Comparison of ENCODE assay signal across 10 mouse cellular contexts in the genomic region with DNA sequence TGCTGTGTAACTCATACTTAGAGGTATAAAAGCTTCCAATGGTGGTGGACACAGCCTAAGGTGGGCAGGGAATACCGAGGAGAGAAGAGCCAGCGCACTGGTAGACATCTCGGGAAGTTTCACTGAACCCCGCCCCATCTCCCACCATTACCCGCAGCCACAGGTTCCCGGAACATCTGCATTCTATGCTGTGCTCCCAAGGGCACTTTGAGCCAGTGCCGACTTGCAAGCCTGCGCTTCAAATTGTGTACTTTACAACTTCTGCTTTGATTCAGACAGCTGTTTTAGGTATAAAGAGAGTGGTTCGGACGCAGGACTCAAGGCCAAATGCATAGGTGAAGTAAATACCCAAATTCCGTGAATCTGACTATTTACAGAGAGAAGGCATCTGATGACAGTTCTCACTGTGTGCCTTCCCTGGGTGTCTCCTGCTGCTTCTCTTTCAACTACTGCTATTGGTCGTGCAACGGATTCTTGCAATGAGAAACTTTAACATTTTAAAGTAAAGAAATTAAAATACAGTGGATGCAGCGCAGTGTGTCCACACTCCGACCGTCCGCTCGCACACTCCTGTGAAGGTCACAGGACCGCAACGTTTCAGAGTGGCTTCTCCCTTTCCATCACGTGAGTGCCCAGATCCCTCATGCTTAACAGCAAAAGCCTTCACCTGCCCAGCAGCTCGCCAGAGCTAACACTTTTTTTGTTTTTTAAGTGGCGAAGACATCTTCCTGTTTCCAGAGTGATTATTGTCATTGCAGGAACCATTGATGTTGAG.
"Had no signal": no experiment of that assay in that cellular context is flagged by ENCODE, and none has a peak within 500 bp of the region (broad histone marks: within the 10 kb centered on the region; RNA-seq: fewer than 3 reads in every experiment).

No protein-coding gene starts in this region.

- H3K27me3 ChIP-seq: limb, embryonic 13.5 days; midbrain, embryonic 12.5 days; stomach, embryonic 15.5 days had no signal

- H3K4me1 ChIP-seq: limb, embryonic 13.5 days; midbrain, embryonic 12.5 days; stomach, embryonic 15.5 days had no signal

- H3K4me2 ChIP-seq: limb, embryonic 13.5 days; midbrain, embryonic 12.5 days; stomach, embryonic 15.5 days had no signal

- H3K9ac ChIP-seq: limb, embryonic 13.5 days; liver, embryonic 14.5 days; midbrain, embryonic 12.5 days; stomach, embryonic 15.5 days had no signal

- H3K36me3 ChIP-seq: limb, embryonic 13.5 days; midbrain, embryonic 12.5 days; stomach, embryonic 15.5 days had no signal

- DNase-seq: kidney, postnatal 10 days; kidney, postnatal 4 days; left cerebral cortex, postnatal 4 days; lung, adult 18-20 months; right cerebral cortex, postnatal 14 days; thymus, postnatal 4 days had no signal

- H3K9me3 ChIP-seq: limb, embryonic 13.5 days; midbrain, embryonic 12.5 days; stomach, embryonic 15.5 days had no signal

- H3K27ac ChIP-seq: limb, embryonic 13.5 days; liver, embryonic 14.5 days; midbrain, embryonic 12.5 days; stomach, embryonic 15.5 days had no signal

- H3K4me3 ChIP-seq: limb, embryonic 13.5 days; midbrain, embryonic 12.5 days; stomach, embryonic 15.5 days had no signal
